Mouse (Mus musculus) megakaryocyte, embryonic 14.5 days (primary cell): ENCODE data around the gene Vmn1r183.

Experiments
- FLI1 ChIP-seq: IDR thresholded peaks from 2 replicates; pipeline ENCODE4 v1.6.1; 2012; ENCODE audit warnings: low read length, inconsistent platforms, mixed read lengths
- GATA1 ChIP-seq: IDR thresholded peaks from 3 replicates; pipeline ENCODE4 v1.6.1; 2012; ENCODE audit warnings: mixed read lengths, low read length, inconsistent platforms, borderline replicate concordance

DNA sequence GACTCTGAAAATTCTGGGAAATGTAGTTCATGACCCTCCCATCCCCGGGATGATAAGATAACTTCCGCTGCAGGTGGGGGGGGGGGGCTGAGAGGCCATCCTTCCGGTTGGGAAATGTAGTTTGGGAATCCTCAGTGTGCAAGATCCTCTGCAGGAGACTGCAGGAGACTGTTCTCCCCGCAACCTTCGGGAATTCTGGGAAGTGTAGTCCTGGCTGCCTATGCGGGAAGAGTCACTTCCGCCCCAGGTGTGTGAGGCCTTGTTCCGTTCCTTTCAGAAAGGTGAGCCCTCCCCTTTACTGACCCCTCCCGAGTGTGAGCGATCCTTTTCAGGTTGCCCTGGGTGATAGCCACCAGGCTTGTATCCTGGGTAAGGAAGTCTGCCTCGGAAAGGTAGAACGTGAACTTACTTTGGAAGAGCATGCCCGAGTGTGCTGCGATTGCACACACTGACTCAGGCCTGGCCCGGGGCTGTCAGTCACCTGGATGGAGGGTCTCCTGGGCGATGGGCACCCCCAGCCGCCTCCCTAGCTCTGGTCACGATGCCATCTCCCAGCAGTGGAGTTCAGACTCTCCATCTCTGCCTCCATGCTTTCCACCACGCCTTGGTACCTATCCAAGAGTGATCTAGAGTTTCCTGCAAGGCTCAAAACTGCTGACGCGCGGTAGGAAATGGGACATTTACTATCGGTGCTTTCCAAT, 59.3 kb downstream of the Vmn1r183 start, which contains the start of gene Zfp112:
- TF ChIP-seq GATA1: no peak
- no peak for TF ChIP-seq FLI1
